Mouse (Mus musculus): ENCODE results near the gene Veph1. TPM values are rescaled to one million over a fixed set of nuclear protein-coding genes. Genes with fewer than 3 reads are reported as not detected.
A peak's percentile ranks its signal among the peaks of the same experiment; 100 is the strongest.
"Not testable (repeated sequence)": the region's sequence is repeated elsewhere in the genome, so short reads cannot be mapped to it uniquely, and the experiment has no call there.

Veph1 gene
- total and polyA plus RNA-seq, 2 experiments from 2014 or later = 0.75 to 0.84 TPM

DNA sequence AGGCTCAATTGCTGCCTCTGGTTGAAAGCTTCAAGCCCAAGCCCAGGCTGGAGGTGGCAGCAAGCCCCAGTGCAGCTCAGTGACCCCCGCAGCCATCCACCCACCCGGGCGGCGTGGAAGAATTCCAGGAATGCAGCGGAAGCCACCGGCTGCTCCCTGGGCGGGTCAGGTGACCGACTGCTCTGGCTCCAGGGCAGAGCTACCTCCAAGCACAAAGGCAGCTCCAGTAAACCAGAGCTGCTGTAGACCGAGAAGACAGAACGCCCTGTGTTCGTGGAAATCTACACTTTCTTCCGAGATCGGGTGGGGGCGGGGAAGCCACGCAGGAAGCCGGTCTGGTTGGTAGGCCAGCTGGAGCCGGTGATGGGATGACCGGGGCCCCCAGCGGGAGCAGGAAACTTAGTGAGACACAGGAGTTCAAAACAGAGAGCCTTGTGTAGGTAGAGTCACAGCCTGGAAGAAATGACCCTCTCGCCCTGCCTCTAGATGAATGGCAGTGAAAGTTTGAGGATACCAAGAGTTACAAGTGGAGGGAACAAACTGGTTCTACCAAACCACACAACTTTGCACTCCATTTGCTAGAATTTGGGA is 4.2 kb downstream of the Veph1 start:
- Histone ChIP-seq H3K36me3 (ENCODE audit: insufficient read depth, low read length) (no peaks in the 10 kb centered on the region), H3K9ac (replicated peaks; ENCODE audit: low read length) (no peak overlapping the region), H3K27me3 (ENCODE audit: insufficient read depth, low read length) (no peaks in the 10 kb centered on the region), H3K4me2 (ENCODE audit: low read depth, low read length) (peak overlapping the region; percentile 52), H3K4me3 (ENCODE audit: low read length) (peak overlapping the region; percentile 22), H3K4me1 (ENCODE audit: insufficient read depth, low read length) (no peaks in the 10 kb centered on the region), H3K9me3 (ENCODE audit: low read length) (no peaks in the 10 kb centered on the region), H3K27ac (no peak overlapping the region)
- no peak for TF ChIP-seq CTCF (IDR thresholded peaks at IDR 0.05; ENCODE audit: low read depth)
- DNase-seq (ENCODE audit: low spot score) = peak; percentile 9
- WGBS = 13% methylated on average over 20 of the region's 20 CpGs
- peak; percentile 80 for ATAC-seq

DNA sequence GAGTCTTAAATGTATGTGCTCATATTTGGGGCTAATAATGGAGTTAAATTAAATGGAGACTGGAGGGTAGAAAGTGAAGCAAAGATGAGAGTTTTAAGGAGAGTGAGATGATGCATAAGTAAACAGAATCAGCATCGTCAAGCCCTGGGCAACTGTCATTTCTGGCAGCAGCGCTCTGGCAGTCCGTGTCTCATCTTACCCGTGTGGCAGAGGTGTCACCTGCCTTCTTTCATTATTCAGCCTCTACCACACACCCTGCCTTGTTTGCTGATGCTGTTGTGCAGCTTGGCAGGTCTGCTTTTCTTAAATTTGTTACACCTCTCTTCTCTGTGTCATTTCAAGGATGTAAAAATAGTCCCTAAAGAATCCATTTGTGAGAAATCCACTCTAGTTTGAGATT is 33.4 kb downstream of the Veph1 start:
- Histone ChIP-seq H3K27me3 (ENCODE audit: insufficient read depth, low read length) (no peaks in the 10 kb centered on the region), H3K36me3 (ENCODE audit: insufficient read depth, low read length) (no peaks in the 10 kb centered on the region), H3K9ac (replicated peaks; ENCODE audit: low read length) (no peak overlapping the region), H3K4me3 (ENCODE audit: low read length) (no peak overlapping the region), H3K27ac (no peak overlapping the region), H3K4me1 (ENCODE audit: insufficient read depth, low read length) (no peaks in the 10 kb centered on the region), H3K4me2 (ENCODE audit: low read depth, low read length) (no peak overlapping the region), H3K9me3 (ENCODE audit: low read length) (no peaks in the 10 kb centered on the region)
- DNase-seq (ENCODE audit: low spot score) = no peak
- no peak for TF ChIP-seq CTCF (IDR thresholded peaks at IDR 0.05; ENCODE audit: low read depth)
- ATAC-seq = no peak
- WGBS = 55% methylated on average over 4 of the region's 4 CpGs

DNA sequence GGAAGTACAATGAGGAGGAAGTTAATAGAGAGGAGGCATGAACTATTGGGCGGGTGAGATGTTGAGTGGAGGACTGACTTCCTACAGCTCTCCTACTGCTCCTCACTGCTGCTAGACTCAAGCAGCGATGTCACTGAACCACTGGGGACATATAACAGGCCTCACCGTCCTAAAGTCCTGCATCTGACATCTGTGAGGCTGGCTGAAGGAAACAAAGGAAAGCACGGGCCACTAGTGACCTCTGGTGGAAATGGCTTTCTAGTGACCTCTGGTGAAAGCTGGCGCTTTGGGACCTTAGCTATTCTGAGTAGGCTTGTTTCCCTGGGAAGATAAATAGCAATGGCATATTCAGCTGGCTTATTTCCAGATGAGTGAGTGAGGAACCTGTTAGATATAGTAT is 34.3 kb downstream of the Veph1 start:
- Histone ChIP-seq H3K4me2 (ENCODE audit: low read depth, low read length) (no peak overlapping the region), H3K4me1 (ENCODE audit: insufficient read depth, low read length) (no peaks in the 10 kb centered on the region), H3K27ac (no peak overlapping the region), H3K4me3 (ENCODE audit: low read length) (no peak overlapping the region), H3K27me3 (ENCODE audit: insufficient read depth, low read length) (no peaks in the 10 kb centered on the region), H3K9me3 (ENCODE audit: low read length) (no peaks in the 10 kb centered on the region), H3K9ac (replicated peaks; ENCODE audit: low read length) (no peak overlapping the region), H3K36me3 (ENCODE audit: insufficient read depth, low read length) (no peaks in the 10 kb centered on the region)
- peak; percentile 44 for DNase-seq (ENCODE audit: low spot score)
- WGBS = 35% methylated on average over 5 of the region's 5 CpGs
- ATAC-seq = no peak
- peak; percentile 52 for TF ChIP-seq CTCF (IDR thresholded peaks at IDR 0.05; ENCODE audit: low read depth)

DNA sequence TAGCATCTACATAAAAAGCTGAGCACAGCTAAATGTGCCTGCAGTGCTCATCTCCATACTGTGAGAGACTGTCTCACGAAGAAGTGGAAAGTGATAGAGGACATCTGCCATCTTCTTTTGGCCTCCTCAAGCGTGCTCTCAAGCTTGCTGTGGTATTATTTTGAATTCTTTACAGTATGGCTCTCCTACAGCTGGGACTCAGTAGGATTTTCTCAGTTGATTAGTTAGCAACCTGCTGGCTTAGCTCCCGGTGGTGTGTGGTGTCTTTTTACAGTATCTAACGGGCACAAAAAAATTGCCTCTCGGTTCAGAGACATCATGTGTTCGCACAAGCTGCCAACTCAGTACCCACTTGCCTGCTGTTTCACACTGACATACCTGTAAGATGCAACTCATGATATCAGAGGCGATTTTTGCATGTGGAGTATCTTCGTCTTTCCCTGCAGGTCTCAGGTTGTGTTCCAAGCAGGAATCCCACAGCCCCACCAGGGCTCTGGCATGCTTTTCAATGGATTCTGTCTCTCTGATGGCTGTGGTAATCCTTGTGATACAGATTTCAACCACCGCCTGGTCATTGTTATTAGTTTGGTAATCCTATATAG is 42.0 kb downstream of the Veph1 start:
- WGBS = 48% methylated on average over 9 of the region's 9 CpGs
- Histone ChIP-seq H3K4me2 (ENCODE audit: low read depth, low read length) (no peak overlapping the region), H3K36me3 (ENCODE audit: insufficient read depth, low read length) (no peaks in the 10 kb centered on the region), H3K4me1 (ENCODE audit: insufficient read depth, low read length) (no peaks in the 10 kb centered on the region), H3K27me3 (ENCODE audit: insufficient read depth, low read length) (no peaks in the 10 kb centered on the region), H3K9ac (replicated peaks; ENCODE audit: low read length) (no peak overlapping the region), H3K9me3 (ENCODE audit: low read length) (no peaks in the 10 kb centered on the region), H3K27ac (no peak overlapping the region), H3K4me3 (ENCODE audit: low read length) (no peak overlapping the region)
- TF ChIP-seq CTCF (IDR thresholded peaks at IDR 0.05; ENCODE audit: low read depth) = no peak
- peak; percentile 52 for DNase-seq (ENCODE audit: low spot score)
- ATAC-seq = peak; percentile 24; the same call in 1 of the 2 replicates

DNA sequence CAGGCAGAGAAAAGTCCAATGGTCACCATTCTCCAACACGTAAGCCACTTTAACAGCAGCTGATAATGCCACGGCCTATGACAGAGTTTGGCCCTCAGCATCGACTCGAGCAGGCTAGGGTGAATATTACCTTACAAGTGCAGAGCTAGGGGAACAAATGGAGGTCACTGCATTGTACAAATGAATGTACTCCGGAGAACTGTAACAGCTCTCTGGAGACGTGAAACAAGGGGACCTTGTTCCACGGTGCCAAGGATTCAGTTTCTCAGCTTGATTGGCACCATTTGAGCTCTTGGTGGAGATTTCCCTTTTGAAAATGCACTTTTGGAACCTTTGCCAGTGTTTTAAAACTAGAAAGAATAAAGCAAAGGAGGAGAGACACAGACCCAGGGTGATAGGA is 44.8 kb downstream of the Veph1 start:
- WGBS = 64% methylated on average over 7 of the region's 7 CpGs
- DNase-seq (ENCODE audit: low spot score) = no peak
- no peaks in the 10 kb centered on the region for H3K4me1 ChIP-seq (ENCODE audit: insufficient read depth, low read length)
- TF ChIP-seq CTCF (IDR thresholded peaks at IDR 0.05; ENCODE audit: low read depth) = no peak
- no peak overlapping the region for H3K4me3 ChIP-seq (ENCODE audit: low read length)
- no peaks in the 10 kb centered on the region for H3K36me3 ChIP-seq (ENCODE audit: insufficient read depth, low read length)
- H3K4me2 ChIP-seq (ENCODE audit: low read depth, low read length) = no peak overlapping the region
- H3K27ac ChIP-seq = no peak overlapping the region
- no peak for ATAC-seq
- H3K9me3 ChIP-seq (ENCODE audit: low read length) = no peaks in the 10 kb centered on the region
- H3K9ac ChIP-seq (replicated peaks; ENCODE audit: low read length) = no peak overlapping the region
- no peaks in the 10 kb centered on the region for H3K27me3 ChIP-seq (ENCODE audit: insufficient read depth, low read length)

DNA sequence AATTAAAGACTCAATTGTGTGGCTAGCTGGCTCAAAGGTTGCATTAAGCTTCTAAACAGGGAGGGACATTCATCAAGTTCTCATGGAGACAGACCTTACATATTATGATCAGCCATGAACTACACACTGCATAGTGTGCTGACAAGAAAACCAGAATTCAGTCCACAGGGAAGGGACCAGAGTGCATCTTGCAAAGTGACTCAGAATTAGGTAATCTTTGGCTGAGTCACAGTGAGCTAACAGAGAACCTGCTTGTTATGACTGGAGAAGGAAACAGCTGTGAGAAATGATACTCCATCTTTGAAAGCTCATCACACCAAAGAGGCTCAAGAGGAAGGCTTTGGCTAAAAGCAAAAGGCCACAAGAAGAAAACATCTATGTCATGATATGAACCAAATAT is 56.2 kb downstream of the Veph1 start:
- Histone ChIP-seq H3K27me3 (ENCODE audit: insufficient read depth, low read length) (no peaks in the 10 kb centered on the region), H3K36me3 (ENCODE audit: insufficient read depth, low read length) (no peaks in the 10 kb centered on the region), H3K27ac (no peak overlapping the region), H3K4me1 (ENCODE audit: insufficient read depth, low read length) (no peaks in the 10 kb centered on the region), H3K9ac (replicated peaks; ENCODE audit: low read length) (no peak overlapping the region), H3K9me3 (ENCODE audit: low read length) (no peaks in the 10 kb centered on the region), H3K4me3 (ENCODE audit: low read length) (no peak overlapping the region), H3K4me2 (ENCODE audit: low read depth, low read length) (no peak overlapping the region)
- ATAC-seq = 0 out of 2 replicates have a peak, but pooled peaks have one; percentile 49
- TF ChIP-seq CTCF (IDR thresholded peaks at IDR 0.05; ENCODE audit: low read depth) = no peak
- no peak for DNase-seq (ENCODE audit: low spot score)

DNA sequence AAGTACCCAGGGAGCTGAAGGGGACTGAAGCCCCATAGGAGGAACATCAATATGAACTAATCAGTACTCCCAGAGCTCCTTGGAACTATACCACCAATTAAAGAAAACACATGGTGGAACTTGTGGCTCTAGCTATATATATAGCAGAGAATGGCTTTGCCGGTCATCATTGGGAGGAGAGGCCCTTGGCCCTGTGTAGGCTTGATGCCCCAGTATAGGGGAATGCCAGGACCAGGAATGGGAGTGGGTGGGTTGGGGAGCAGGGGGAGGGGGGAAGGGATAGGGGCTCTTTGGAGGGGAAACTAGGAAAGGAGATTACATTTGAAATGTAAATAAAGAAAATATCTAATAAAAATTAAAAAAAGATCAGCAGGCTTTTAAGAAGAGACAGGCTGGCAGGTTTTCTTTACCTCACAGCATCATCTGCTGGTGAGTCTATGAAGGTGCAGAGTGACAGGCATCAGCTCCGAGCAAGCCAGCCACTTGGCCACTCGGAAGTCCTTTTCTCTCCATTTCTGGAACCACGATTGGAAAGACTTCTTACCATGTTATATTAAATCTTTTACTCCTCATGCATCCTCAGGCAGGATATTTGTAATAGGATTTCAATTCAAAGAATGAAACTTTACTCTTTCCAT is 60.3 kb downstream of the Veph1 start:
- H3K9me3 ChIP-seq (ENCODE audit: low read length); H3K36me3 ChIP-seq (ENCODE audit: insufficient read depth, low read length); H3K27me3 ChIP-seq (ENCODE audit: insufficient read depth, low read length); H3K4me1 ChIP-seq (ENCODE audit: insufficient read depth, low read length); H3K4me2 ChIP-seq (ENCODE audit: low read depth, low read length); H3K27ac ChIP-seq; H3K9ac ChIP-seq (replicated peaks; ENCODE audit: low read length); H3K4me3 ChIP-seq (ENCODE audit: low read length): not testable (repeated sequence)
- peak; percentile 87 for TF ChIP-seq CTCF (IDR thresholded peaks at IDR 0.05; ENCODE audit: low read depth)
- DNase-seq (ENCODE audit: low spot score) (peak; percentile 71), ATAC-seq (peak; percentile 78)
- 32% methylated on average over 4 of the region's 4 CpGs for WGBS
